Mouse (Mus musculus) stomach, embryonic 16.5 days (tissue): ENCODE data around the gene Aloxe3. TPM values are rescaled to one million over a fixed set of nuclear protein-coding genes. Genes with fewer than 3 reads are reported as not detected.
A peak's percentile ranks its signal among the peaks of the same experiment; 100 is the strongest.

Experiments used
- ATAC-seq: fragments of 200-750 bp; cut with Nextera tagmentation; 2 replicates; pipeline ENCODE4 v1.8.0; 2017; ENCODE audit warnings: moderate number of reproducible peaks, moderate TSS enrichment; ENCODE audit not compliant: insufficient read depth, low FRiP score
- H3K27ac ChIP-seq: fragments of 300-500 bp; sonication (generic); 2 replicates; pipeline ENCODE4 v1.5.1; 2014; ENCODE audit warnings: low read length
- H3K27me3 ChIP-seq: fragments of 300-500 bp; sonication (generic); 2 replicates; pipeline ENCODE4 v1.6.1; 2014; ENCODE audit warnings: low read length, control low read depth, mixed read lengths; ENCODE audit not compliant: control insufficient read depth, insufficient read depth
- H3K36me3 ChIP-seq: fragments of 300-500 bp; sonication (generic); 2 replicates; pipeline ENCODE4 v1.6.1; 2014; ENCODE audit warnings: low read length; ENCODE audit not compliant: control insufficient read depth, insufficient read depth
- H3K4me1 ChIP-seq: fragments of 300-500 bp; sonication (generic); 2 replicates; pipeline ENCODE4 v1.6.1; 2014; ENCODE audit warnings: low read length, control low read depth, mixed read lengths; ENCODE audit not compliant: control insufficient read depth, insufficient read depth
- H3K4me2 ChIP-seq: fragments of 300-500 bp; sonication (generic); 2 replicates; pipeline ENCODE4 v1.6.1; 2014; ENCODE audit warnings: low read depth, low read length, mixed read lengths
- H3K4me3 ChIP-seq: fragments of 300-500 bp; sonication (generic); replicated peaks from 2 replicates; pipeline ENCODE4 v1.5.1; 2014; ENCODE audit warnings: mild to moderate bottlenecking, low read length
- H3K9ac ChIP-seq: fragments of 300-500 bp; sonication (generic); 2 replicates; pipeline ENCODE4 v1.6.1; 2014; ENCODE audit warnings: low read length
- H3K9me3 ChIP-seq: fragments of 300-500 bp; sonication (generic); replicated peaks from 2 replicates; pipeline ENCODE4 v1.6.1; 2016; ENCODE audit warnings: low read length, control low read depth; ENCODE audit not compliant: control insufficient read depth
- WGBS: fragments of 180-500 bp; shearing (Covaris S2); extraction: QIAGEN DNeasy Blood & Tissue Kit; methylation state at CpG from one replicate; pipeline ENCODE4 v1.1.7; 2014; 5-methylcytosine and 5-hydroxymethylcytosine counted together
- polyA plus RNA-seq: library from polyadenylated mRNA; unstranded; fragments of >200 nt; fragmentation: Nextera tagmentation; extraction: Ambion mirVana; gene quantifications from 2 replicates; pipeline ENCODE4 v1.2.1, GENCODE M21; 2015

Gene Aloxe3
- polyA plus RNA-seq, 1 experiment from 2014 or later = 2.0 TPM

GRCm38 (mm10) chr11:69125041-69125851 is 450 bp upstream of the Aloxe3 start:
- ATAC-seq = peak; percentile 27; the same call in 1 of the 2 replicates
- H3K27ac ChIP-seq = peak overlapping the region; percentile 84
- peak overlapping the region; percentile 91 for H3K4me2 ChIP-seq
- no peaks in the 10 kb centered on the region for H3K27me3 ChIP-seq
- H3K9me3 ChIP-seq = no peaks in the 10 kb centered on the region
- no peaks in the 10 kb centered on the region for H3K36me3 ChIP-seq
- peak overlapping the region; percentile 65 for H3K4me3 ChIP-seq
- under 1% methylated on average over 24 of the region's 24 CpGs for WGBS
- peak overlapping the region; percentile 69 for H3K9ac ChIP-seq
- peaks cover 14% of the 10 kb centered on the region for H3K4me1 ChIP-seq

GRCm38 (mm10) chr11:69125919-69126705 is 416 bp downstream of the Aloxe3 start:
- WGBS = 10% methylated on average over 20 of the region's 20 CpGs

GRCm38 (mm10) chr11:69126706-69127095 is 1.0 kb downstream of the Aloxe3 start:
- H3K4me3 ChIP-seq = no peak overlapping the region
- H3K36me3 ChIP-seq = no peaks in the 10 kb centered on the region
- H3K27ac ChIP-seq = no peak overlapping the region
- peak overlapping the region; percentile 91; the same call in 1 of the 2 replicates for H3K4me2 ChIP-seq
- ATAC-seq = no peak
- no peaks in the 10 kb centered on the region for H3K27me3 ChIP-seq
- peaks cover 7% of the 10 kb centered on the region for H3K4me1 ChIP-seq
- no peak overlapping the region for H3K9ac ChIP-seq
- 47% methylated on average over 2 of the region's 2 CpGs for WGBS
- H3K9me3 ChIP-seq = no peaks in the 10 kb centered on the region

More at GRCm38 (mm10) chr11:69125919-69126705, 416 bp downstream of the Aloxe3 start:
- no peaks in the 10 kb centered on the region for H3K27me3 ChIP-seq
- H3K27ac ChIP-seq = peak overlapping the region; percentile 84; the same call in 1 of the 2 replicates
- H3K4me2 ChIP-seq = peak overlapping the region; percentile 91
- peak overlapping the region; percentile 69 for H3K9ac ChIP-seq
- peaks cover 7% of the 10 kb centered on the region for H3K4me1 ChIP-seq
- H3K4me3 ChIP-seq = peak overlapping the region; percentile 65
- H3K36me3 ChIP-seq = no peaks in the 10 kb centered on the region
- ATAC-seq = no peak
- H3K9me3 ChIP-seq = no peaks in the 10 kb centered on the region

- Histone ChIP-seq H3K27me3 (no peaks in the 10 kb centered on the region), H3K9me3 (no peaks in the 10 kb centered on the region), H3K27ac (no peak overlapping the region), H3K36me3 (no peaks in the 10 kb centered on the region), H3K9ac (no peak overlapping the region), H3K4me1 (peaks cover 9% of the 10 kb centered on the region), H3K4me3 (no peak overlapping the region), H3K4me2 (no peak overlapping the region)
- ATAC-seq = no peak
- 67% methylated on average over 8 of the region's 8 CpGs for WGBS
Measured at GRCm38 (mm10) chr11:69128426-69129122, 2.9 kb downstream of the Aloxe3 start.

GRCm38 (mm10) chr11:69133566-69133922 is 7.8 kb downstream of the Aloxe3 start:
- H3K9ac ChIP-seq = 0 out of 2 replicates have a peak overlapping the region, but pooled peaks have one; percentile 70
- 0 out of 2 replicates have a peak, but pooled peaks cover 13% of the 10 kb centered on the region for H3K4me1 ChIP-seq
- H3K9me3 ChIP-seq = no peaks in the 10 kb centered on the region
- H3K27ac ChIP-seq = no peak overlapping the region
- peak overlapping the region; percentile 54 for H3K4me3 ChIP-seq
- peak overlapping the region; percentile 73 for H3K4me2 ChIP-seq
- WGBS = 18% methylated on average over 5 of the region's 5 CpGs
- H3K27me3 ChIP-seq = no peaks in the 10 kb centered on the region
- ATAC-seq = no peak
- no peaks in the 10 kb centered on the region for H3K36me3 ChIP-seq

GRCm38 (mm10) chr11:69133923-69134621 is 8.4 kb downstream of the Aloxe3 start:
- Histone ChIP-seq H3K4me2 (peak overlapping the region; percentile 73), H3K4me1 (0 out of 2 replicates have a peak, but pooled peaks cover 13% of the 10 kb centered on the region), H3K36me3 (no peaks in the 10 kb centered on the region), H3K4me3 (peak overlapping the region; percentile 54), H3K9ac (peak overlapping the region; percentile 70), H3K27me3 (no peaks in the 10 kb centered on the region), H3K9me3 (no peaks in the 10 kb centered on the region), H3K27ac (no peak overlapping the region)
- WGBS = 2% methylated on average over 34 of the region's 34 CpGs
- peak; percentile 79 for ATAC-seq

GRCm38 (mm10) chr11:69134622-69134968 is 8.9 kb downstream of the Aloxe3 start:
- Histone ChIP-seq H3K27me3 (no peaks in the 10 kb centered on the region), H3K4me3 (peak overlapping the region; percentile 54), H3K9ac (peak overlapping the region; percentile 70), H3K36me3 (no peaks in the 10 kb centered on the region), H3K4me2 (peak overlapping the region; percentile 73), H3K9me3 (no peaks in the 10 kb centered on the region), H3K4me1 (0 out of 2 replicates have a peak, but pooled peaks cover 13% of the 10 kb centered on the region), H3K27ac (no peak overlapping the region)
- peak; percentile 27; the same call in 1 of the 2 replicates for ATAC-seq
- WGBS = 28% methylated on average over 8 of the region's 8 CpGs

GRCm38 (mm10) chr11:69135361-69135760 is 9.7 kb downstream of the Aloxe3 start:
- H3K27me3 ChIP-seq = no peaks in the 10 kb centered on the region
- H3K36me3 ChIP-seq = no peaks in the 10 kb centered on the region
- 0 out of 2 replicates have a peak, but pooled peaks cover 13% of the 10 kb centered on the region for H3K4me1 ChIP-seq
- H3K9ac ChIP-seq = no peak overlapping the region
- WGBS = 87% methylated on average over 6 of the region's 6 CpGs
- no peak for ATAC-seq
- no peak overlapping the region for H3K4me3 ChIP-seq
- no peak overlapping the region for H3K4me2 ChIP-seq
- H3K9me3 ChIP-seq = no peaks in the 10 kb centered on the region
- no peak overlapping the region for H3K27ac ChIP-seq
